Mouse (Mus musculus) frontal cortex, postnatal 10 days (tissue): ENCODE data around the gene Prkar1a.

Source experiments
- DNase-seq, 2 experiments: peaks; one replicate each; pipeline ENCODE4 v3.0.0; 2022; ENCODE audit warnings: low spot score in 2 of 2, mixed read lengths in 1 of 2

The Prkar1a gene

GRCm38 (mm10) chr11:109672396-109672795 lies 23.2 kb downstream of the Prkar1a start:
- no peak for DNase-seq

GRCm38 (mm10) chr11:109672881-109673739 lies 23.9 kb downstream of the Prkar1a start:
- no peak for DNase-seq

- DNase-seq = no peak
Observed at GRCm38 (mm10) chr11:109673741-109674140, 24.5 kb downstream of the Prkar1a start.

- DNase-seq = no peak
Observed at GRCm38 (mm10) chr11:109674542-109674941, 25.3 kb downstream of the Prkar1a start.

- no peak for DNase-seq
Observed at GRCm38 (mm10) chr11:109675208-109675607, 26.0 kb downstream of the Prkar1a start.

- no peak for DNase-seq
Observed at GRCm38 (mm10) chr11:109675771-109676170, 26.6 kb downstream of the Prkar1a start.

- no peak for DNase-seq
Observed at GRCm38 (mm10) chr11:109676621-109677373, 27.6 kb downstream of the Prkar1a start.

- DNase-seq = no peak
Observed at GRCm38 (mm10) chr11:109678291-109678690, 29.1 kb downstream of the Prkar1a start.

- no peak for DNase-seq
Observed at GRCm38 (mm10) chr11:109680934-109681333, 31.7 kb downstream of the Prkar1a start.

- DNase-seq = no peak
Observed at GRCm38 (mm10) chr11:109681556-109681955, 32.4 kb downstream of the Prkar1a start.

- DNase-seq = no peak
Observed at GRCm38 (mm10) chr11:109682221-109682620, 33.0 kb downstream of the Prkar1a start.

GRCm38 (mm10) chr11:109689539-109689938 lies 40.3 kb downstream of the Prkar1a start:
- DNase-seq = no peak

GRCm38 (mm10) chr11:109692737-109693136 lies 43.5 kb downstream of the Prkar1a start:
- DNase-seq = no peak

GRCm38 (mm10) chr11:109696519-109696918 lies 47.3 kb downstream of the Prkar1a start:
- no peak for DNase-seq

- no peak for DNase-seq
Observed at GRCm38 (mm10) chr11:109697089-109697643, 48.0 kb downstream of the Prkar1a start.

- DNase-seq = no peak
Observed at GRCm38 (mm10) chr11:109698740-109699139, 49.5 kb downstream of the Prkar1a start.

- no peak for DNase-seq
Observed at GRCm38 (mm10) chr11:109699784-109700183, 50.6 kb downstream of the Prkar1a start.

GRCm38 (mm10) chr11:109700761-109701160 lies 51.6 kb downstream of the Prkar1a start:
- DNase-seq = no peak

- no peak for DNase-seq
Observed at GRCm38 (mm10) chr11:109702031-109702815, 53.0 kb downstream of the Prkar1a start.

- no peak for DNase-seq
Observed at GRCm38 (mm10) chr11:109703845-109704244, 54.6 kb downstream of the Prkar1a start.

- DNase-seq = no peak
Observed at GRCm38 (mm10) chr11:109704311-109705205, 55.4 kb downstream of the Prkar1a start.
